In genomic region chr4:133314896-133315295, GRCm38 (mm10) we compare ENCODE assay signal across 10 mouse cellular contexts. TPM values are rescaled to one million over a fixed set of nuclear protein-coding genes. Genes with fewer than 3 reads are reported as not detected.
A peak's percentile ranks its signal among the peaks of the same experiment; 100 is the strongest.
DNase-seq lines count a peak whose midpoint lies in the region; ATAC-seq and TF ChIP-seq lines count a peak whose summit lies in the region.
"Had no signal": no experiment of that assay in that cellular context is flagged by ENCODE, and none has a peak within 500 bp of the region (broad histone marks: within the 10 kb centered on the region; RNA-seq: fewer than 3 reads in every experiment).

No protein-coding gene starts in this region.

- H3K4me3 ChIP-seq in heart, adult 2 months: no peak overlapping the region
- no peak overlapping the region for H3K4me3 ChIP-seq in heart, embryonic 12.5 days
- H3K4me3 ChIP-seq in heart, postnatal 0 days (ENCODE audit: low read depth, low read length): no peak overlapping the region
- no peak overlapping the region for H3K4me3 ChIP-seq in midbrain, embryonic 13.5 days (replicated peaks)
- H3K4me3 ChIP-seq: heart, embryonic 13.5 days; megakaryocyte, embryonic 14.5 days had no signal

- no peak overlapping the region for H3K9ac ChIP-seq in heart, adult 2 months (ENCODE audit: low read depth, low read length)
- H3K9ac ChIP-seq in heart, embryonic 12.5 days: no peak overlapping the region
- no peak overlapping the region for H3K9ac ChIP-seq in heart, postnatal 0 days (replicated peaks; ENCODE audit: low read depth, low read length)
- H3K9ac ChIP-seq in midbrain, embryonic 13.5 days (replicated peaks): no peak overlapping the region
- H3K9ac ChIP-seq: heart, embryonic 13.5 days had no signal

- H3K36me3 ChIP-seq in heart, adult 2 months (ENCODE audit: control insufficient read depth, insufficient read depth, low read length): peaks cover 2% of the 10 kb centered on the region; the same call in 1 of the 2 replicates
- H3K36me3 ChIP-seq in heart, embryonic 12.5 days: peaks cover 21% of the 10 kb centered on the region
- peaks cover 18% of the 10 kb centered on the region; the same call in 1 of the 2 replicates for H3K36me3 ChIP-seq in heart, postnatal 0 days (replicated peaks; ENCODE audit: control insufficient read depth, insufficient read depth, low read length)
- H3K36me3 ChIP-seq in midbrain, embryonic 13.5 days: peaks cover 25% of the 10 kb centered on the region; the same call in 1 of the 2 replicates

- peak; percentile 21; the same call in 1 of the 2 replicates for TF ChIP-seq CTCF in heart, adult 2 months (IDR thresholded peaks at IDR 0.05)
- TF ChIP-seq CTCF in heart, postnatal 0 days (IDR thresholded peaks at IDR 0.05; ENCODE audit: low read depth): 0 out of 2 replicates have a peak, but pooled peaks have one; percentile 5

- no peaks in the 10 kb centered on the region for H3K9me3 ChIP-seq in heart, embryonic 12.5 days (replicated peaks)
- no peaks in the 10 kb centered on the region for H3K9me3 ChIP-seq in heart, postnatal 0 days (replicated peaks; ENCODE audit: control insufficient read depth, low read length)
- H3K9me3 ChIP-seq in midbrain, embryonic 13.5 days: no peaks in the 10 kb centered on the region
- H3K9me3 ChIP-seq: heart, embryonic 13.5 days; megakaryocyte, embryonic 14.5 days had no signal

- WGBS in heart, adult 2 months: 42% methylated on average over 8 of the region's 8 CpGs
- WGBS in heart, embryonic 12.5 days: 74% methylated on average over 8 of the region's 8 CpGs
- 47% methylated on average over 8 of the region's 8 CpGs for WGBS in heart, postnatal 0 days
- WGBS in midbrain, embryonic 13.5 days: 86% methylated on average over 8 of the region's 8 CpGs

- H3K4me2 ChIP-seq in heart, embryonic 12.5 days: no peak overlapping the region
- no peak overlapping the region for H3K4me2 ChIP-seq in heart, postnatal 0 days (ENCODE audit: low read depth, low read length)
- H3K4me2 ChIP-seq in midbrain, embryonic 13.5 days (replicated peaks): no peak overlapping the region
- H3K4me2 ChIP-seq: heart, embryonic 13.5 days had no signal

- peak; percentile 98 for TF ChIP-seq EP300 in heart, adult 2 months (IDR thresholded peaks at IDR 0.05; ENCODE audit: insufficient read depth, low read depth, low read length)
- TF ChIP-seq EP300 in heart, postnatal 0 days (IDR thresholded peaks at IDR 0.05; ENCODE audit: low read depth): no peak

- intact Hi-C loops in heart, adult 2 months (cut with DNase I): no loop called here

- no peaks in the 10 kb centered on the region for H3K27me3 ChIP-seq in heart, adult 2 months (ENCODE audit: control insufficient read depth, insufficient read depth, low read length)
- H3K27me3 ChIP-seq in heart, embryonic 12.5 days (replicated peaks): no peaks in the 10 kb centered on the region
- H3K27me3 ChIP-seq in heart, postnatal 0 days (ENCODE audit: control insufficient read depth, insufficient read depth, low read length): no peaks in the 10 kb centered on the region
- no peaks in the 10 kb centered on the region for H3K27me3 ChIP-seq in midbrain, embryonic 13.5 days
- H3K27me3 ChIP-seq: heart, embryonic 13.5 days; megakaryocyte, embryonic 14.5 days had no signal

- no peak for TF ChIP-seq POLR2A in heart, adult 2 months (IDR thresholded peaks at IDR 0.05; ENCODE audit: insufficient read depth, low read depth, low read length)

- no peak for ATAC-seq in heart, embryonic 12.5 days (ENCODE audit: insufficient number of reproducible peaks, low FRiP score)
- peak; percentile 63 for ATAC-seq in heart, postnatal 0 days (ENCODE audit: insufficient read depth, low read depth)
- no peak for ATAC-seq in midbrain, embryonic 13.5 days

- peak; percentile 77 to 84 for DNase-seq in heart, adult 2 months
- peak; percentile 89 for DNase-seq in cerebellum, adult 11-12 months
- DNase-seq in heart, postnatal 0 days (ENCODE audit: low spot score): no peak
- peak; percentile 73 for DNase-seq in lung, postnatal 14 days
- no peak for DNase-seq in frontal cortex, postnatal 10 days (ENCODE audit: low spot score in 2 of 2)
- no peak for DNase-seq in left cerebral cortex, adult 11 months (ENCODE audit: low spot score)

- peak overlapping the region; percentile 68 for H3K27ac ChIP-seq in heart, adult 2 months
- no peak overlapping the region for H3K27ac ChIP-seq in heart, embryonic 12.5 days (ENCODE audit: poor library complexity, severe bottlenecking)
- no peak overlapping the region for H3K27ac ChIP-seq in heart, postnatal 0 days (ENCODE audit: low read depth)
- H3K27ac ChIP-seq in midbrain, embryonic 13.5 days: no peak overlapping the region
- H3K27ac ChIP-seq: heart, embryonic 13.5 days had no signal

- H3K4me1 ChIP-seq in heart, adult 2 months (ENCODE audit: control insufficient read depth, insufficient read depth, low read length): peaks cover 3% of the 10 kb centered on the region; the same call in 1 of the 2 replicates
- H3K4me1 ChIP-seq in heart, embryonic 12.5 days (replicated peaks): 0 out of 2 replicates have a peak, but pooled peaks cover 7% of the 10 kb centered on the region
- no peaks in the 10 kb centered on the region for H3K4me1 ChIP-seq in heart, postnatal 0 days (ENCODE audit: control insufficient read depth, insufficient read depth)
- H3K4me1 ChIP-seq in midbrain, embryonic 13.5 days (replicated peaks): no peaks in the 10 kb centered on the region
- H3K4me1 ChIP-seq: heart, embryonic 13.5 days had no signal

- H3K79me2 ChIP-seq in heart, adult 2 months (replicated peaks; ENCODE audit: control insufficient read depth, insufficient read depth, low read length): no peaks in the 10 kb centered on the region

RNA-seq across cellular contexts. Expression of gene Tmem222, which starts 37.3 kb away (rescaled TPM):
- 10 to 100 TPM; 31.9 to 33.9 TPM for total RNA-seq in heart, adult 2 months (2021)
- polyA plus RNA-seq in heart, adult 2 months (2012; rRNA removed): 48.3 and 72.9 TPM in 2 replicates
- polyA plus RNA-seq in heart, embryonic 12.5 days (2016; fragmentation: Nextera tagmentation; extraction: Ambion mirVana): 52.4 and 55.2 TPM in 2 replicates
- total RNA-seq in heart, postnatal 0 days (2014; rRNA removed; ENCODE audit: low replicate concordance): 58.8 and 103 TPM in 2 replicates
- 45.0 and 45.6 TPM in 2 replicates for polyA plus RNA-seq in heart, postnatal 0 days (2015; fragmentation: Nextera tagmentation; extraction: Ambion mirVana)
- polyA plus RNA-seq in midbrain, embryonic 13.5 days (2015; fragmentation: Nextera tagmentation; extraction: Ambion mirVana): 103 TPM in 2 replicates

RNA-seq across cellular contexts. Expression of gene Wdtc1, which starts 38.4 kb away (rescaled TPM):
- total RNA-seq in heart, adult 2 months (2021): 10 to 100 TPM; 73.6 to 96.1 TPM
- 61.8 and 65.1 TPM in 2 replicates for polyA plus RNA-seq in heart, adult 2 months (2012; rRNA removed)
- polyA plus RNA-seq in heart, embryonic 12.5 days (2016; fragmentation: Nextera tagmentation; extraction: Ambion mirVana): 16.1 and 17.9 TPM in 2 replicates
- total RNA-seq in heart, postnatal 0 days (2014; rRNA removed; ENCODE audit: low replicate concordance): 30.2 and 39.9 TPM in 2 replicates
- polyA plus RNA-seq in heart, postnatal 0 days (2015; fragmentation: Nextera tagmentation; extraction: Ambion mirVana): 9.3 and 9.6 TPM in 2 replicates
- polyA plus RNA-seq in midbrain, embryonic 13.5 days (2015; fragmentation: Nextera tagmentation; extraction: Ambion mirVana): 18.2 and 21.8 TPM in 2 replicates

RNA-seq across cellular contexts. Expression of gene Sytl1, which starts 52.0 kb away (rescaled TPM):
- under 1 TPM; 0.29 to 0.61 TPM for total RNA-seq in heart, adult 2 months (2021)
- polyA plus RNA-seq in heart, adult 2 months (2012; rRNA removed): 0.53 and 0.80 TPM in 2 replicates
- polyA plus RNA-seq in heart, embryonic 12.5 days (2016; fragmentation: Nextera tagmentation; extraction: Ambion mirVana): 0.41 and 0.47 TPM in 2 replicates
- total RNA-seq in heart, postnatal 0 days (2014; rRNA removed; ENCODE audit: low replicate concordance): 3.6 and 3.7 TPM in 2 replicates
- polyA plus RNA-seq in heart, postnatal 0 days (2015; fragmentation: Nextera tagmentation; extraction: Ambion mirVana): 0.79 and 0.84 TPM in 2 replicates
- 0.40 and 0.66 TPM in 2 replicates for polyA plus RNA-seq in midbrain, embryonic 13.5 days (2015; fragmentation: Nextera tagmentation; extraction: Ambion mirVana)

RNA-seq across cellular contexts. Expression of gene Slc9a1, which starts 54.6 kb away (rescaled TPM):
- 10 to 100 TPM; 17.0 to 17.4 TPM for total RNA-seq in heart, adult 2 months (2021)
- 21.4 and 21.5 TPM in 2 replicates for polyA plus RNA-seq in heart, adult 2 months (2012; rRNA removed)
- 7.3 and 8.8 TPM in 2 replicates for polyA plus RNA-seq in heart, embryonic 12.5 days (2016; fragmentation: Nextera tagmentation; extraction: Ambion mirVana)
- total RNA-seq in heart, postnatal 0 days (2014; rRNA removed; ENCODE audit: low replicate concordance): 15.8 and 30.8 TPM in 2 replicates
- polyA plus RNA-seq in heart, postnatal 0 days (2015; fragmentation: Nextera tagmentation; extraction: Ambion mirVana): 4.0 and 4.4 TPM in 2 replicates
- polyA plus RNA-seq in midbrain, embryonic 13.5 days (2015; fragmentation: Nextera tagmentation; extraction: Ambion mirVana): 6.8 and 7.9 TPM in 2 replicates

Comparison
In these comparisons a context has a peak if more than half of its experiments do, and no peak if none do; other contexts are left out.
1. DNase-seq: peak in heart, adult 2 months (2 of 2), cerebellum, adult 11-12 months (single experiment) and lung, postnatal 14 days (single experiment); none in heart, postnatal 0 days (single experiment), frontal cortex, postnatal 10 days (0 of 2) and left cerebral cortex, adult 11 months (single experiment).